Mouse (Mus musculus) adrenal gland, postnatal 10 days (tissue): ENCODE results near the gene Cog5. TPM values are rescaled to one million over a fixed set of nuclear protein-coding genes. Genes with fewer than 3 reads are reported as not detected.

Experiments used
- DNase-seq: peaks from one replicate; pipeline ENCODE4 v3.0.0; 2021; ENCODE audit warnings: mixed read lengths
- total RNA-seq, 2 experiments: library from RNA; stranded (reverse); gene quantifications; 2 replicates each; pipeline ENCODE4 v1.2.3; 2021

The Cog5 gene
- total RNA-seq, 2 experiments from 2014 or later = 33.7 to 40.9 TPM

DNA sequence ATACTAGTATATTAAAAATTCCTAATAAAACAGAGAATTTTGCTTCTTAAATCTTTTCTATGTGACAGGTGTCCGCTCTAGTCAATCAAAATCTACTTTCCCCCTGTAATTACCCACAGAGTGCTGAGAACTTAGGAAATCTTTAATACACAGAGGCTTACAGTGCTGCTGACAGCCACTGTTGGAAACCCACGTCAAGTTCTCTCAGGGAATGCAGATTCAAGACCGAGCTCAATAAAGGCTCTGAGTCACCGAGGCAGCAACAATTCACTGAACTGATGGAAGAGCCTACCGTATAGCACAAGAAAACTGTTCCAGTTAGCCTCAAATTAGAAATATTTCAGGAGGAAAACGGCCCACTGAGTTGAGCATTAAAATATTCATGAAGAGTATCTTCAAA is 329.1 kb downstream of the Cog5 start:
- DNase-seq = no peak

DNA sequence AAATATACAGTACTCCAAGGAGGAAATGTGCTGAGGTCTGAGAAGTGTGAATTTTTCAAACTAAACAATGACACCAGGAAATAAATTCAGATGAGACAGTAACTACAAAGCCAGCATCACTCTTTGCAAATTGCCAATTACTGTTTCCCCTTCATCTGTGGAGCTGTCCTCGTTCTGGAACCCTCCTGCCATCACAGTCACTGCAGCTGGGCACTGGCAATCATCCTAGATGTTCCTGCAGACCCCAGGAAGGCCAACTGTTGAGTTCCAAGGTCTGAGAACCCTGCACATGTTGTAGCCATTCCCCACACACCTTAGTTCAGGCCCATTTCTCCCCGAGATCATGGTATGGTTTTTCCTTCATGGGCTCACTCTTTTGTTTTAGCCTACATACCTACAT is 329.5 kb downstream of the Cog5 start:
- DNase-seq = no peak

DNA sequence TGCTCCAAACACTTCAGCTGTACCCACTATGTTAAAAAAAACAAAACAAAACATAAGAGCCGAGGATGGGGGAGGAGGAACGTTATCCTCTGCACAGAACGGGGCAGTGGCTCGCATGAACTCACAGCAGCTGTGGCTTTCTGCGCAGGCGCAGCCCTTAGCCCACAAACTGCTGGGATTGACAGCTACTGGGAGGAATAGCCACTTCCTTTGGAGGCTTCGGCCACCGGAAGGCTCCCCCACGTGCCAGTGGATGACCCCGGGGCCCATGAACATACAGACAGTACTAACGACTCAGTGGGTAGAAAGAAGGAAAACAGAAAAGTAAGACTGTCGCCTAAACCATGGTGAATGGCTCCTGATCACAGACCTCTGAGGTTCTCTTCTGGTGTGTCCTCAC is 330.0 kb downstream of the Cog5 start:
- no peak for DNase-seq

DNA sequence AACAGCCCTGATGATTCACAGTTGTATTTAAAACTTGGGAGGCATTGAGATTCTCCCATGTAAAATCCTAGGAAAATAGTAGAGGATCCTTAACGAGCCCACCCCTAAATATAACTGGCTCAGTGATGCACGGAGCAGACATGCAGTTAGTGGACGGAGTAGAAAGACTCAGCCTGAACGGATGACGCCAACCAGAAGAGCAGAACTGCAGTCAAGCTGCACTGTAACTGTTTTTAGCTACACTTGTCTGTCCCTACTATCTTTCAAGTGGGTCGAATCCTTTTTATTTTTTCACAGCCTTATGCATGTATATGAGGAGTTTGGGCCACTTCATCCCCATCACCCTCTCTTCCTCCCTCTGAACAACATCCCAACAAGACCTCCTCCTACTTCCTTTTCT is 331.1 kb downstream of the Cog5 start:
- DNase-seq = no peak

DNA sequence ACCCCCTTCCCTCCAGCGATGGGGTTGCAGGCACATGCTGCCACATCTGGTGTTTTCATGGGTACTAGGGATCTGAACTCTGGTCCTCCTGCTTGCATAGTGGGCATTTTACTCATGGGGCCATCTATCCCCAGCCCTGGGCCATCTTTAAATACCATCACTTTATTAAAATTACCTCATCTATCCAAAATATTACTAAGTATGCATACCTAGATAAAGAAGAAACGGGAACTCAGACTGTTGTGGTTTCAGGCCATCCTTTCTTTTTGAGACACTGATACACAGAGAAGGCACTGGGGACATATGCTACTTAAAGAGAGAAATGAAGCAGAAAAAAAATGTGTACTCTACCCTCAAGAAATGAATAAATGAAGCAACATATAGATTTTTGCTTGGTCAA is 331.8 kb downstream of the Cog5 start:
- no peak for DNase-seq

Other genes starting within 250 kb of the Cog5 start
- gene Cbll1, start 155.3 kb upstream of the Cog5 start, total RNA-seq = 10 to 100 TPM; 15.0 to 15.1 TPM
- 1 to 10 TPM; 2.8 to 3.5 TPM for gene Slc26a4, start 94.9 kb upstream of the Cog5 start, total RNA-seq
- gene Bcap29, start 20.2 kb upstream of the Cog5 start, total RNA-seq = 10 to 100 TPM; 22.9 to 25.4 TPM
- gene Dus4l, start within 50 bp of the Cog5 start, total RNA-seq = 1 to 10 TPM; 7.5 to 9.0 TPM
- 1 to 10 TPM; 4.5 to 5.9 TPM for gene Gpr22, start 59.1 kb downstream of the Cog5 start, total RNA-seq